Mouse (Mus musculus) embryo, embryonic 9.5 days (tissue): Measurements from ENCODE around the gene Ccdc65.

Source experiments
- DNase-seq: peaks from one replicate; pipeline ENCODE4 v3.0.0-alpha.2; 2017; ENCODE audit errors: extremely low spot score

The Ccdc65 gene

GRCm38 (mm10) chr15:98707766-98708372 is at the start of gene Ccdc65:
Gene Ccdc65 (plus strand): TSS chr15:98708207.
- peak; percentile 74 for DNase-seq

GRCm38 (mm10) chr15:98662198-98662566 is 45.8 kb upstream of the Ccdc65 start:
- DNase-seq = no peak

GRCm38 (mm10) chr15:98662567-98663545 is 45.2 kb upstream of the Ccdc65 start, which contains the start of gene Ddx23:
Gene Ddx23 (minus strand): TSS chr15:98662894.
- peak; percentile 94 for DNase-seq

GRCm38 (mm10) chr15:98664042-98664907 is 43.7 kb upstream of the Ccdc65 start:
- no peak for DNase-seq

GRCm38 (mm10) chr15:98672592-98672991 is 35.4 kb upstream of the Ccdc65 start:
- no peak for DNase-seq

- DNase-seq = no peak
These were observed 34.3 kb upstream of the Ccdc65 start for GRCm38 (mm10) chr15:98673732-98674131.

GRCm38 (mm10) chr15:98674284-98674993 is 33.6 kb upstream of the Ccdc65 start:
- no peak for DNase-seq

- DNase-seq = no peak
These were observed 32.9 kb upstream of the Ccdc65 start for GRCm38 (mm10) chr15:98674994-98675545.

GRCm38 (mm10) chr15:98675634-98676250 is 32.3 kb upstream of the Ccdc65 start:
- DNase-seq = no peak

- no peak for DNase-seq
These were observed 31.5 kb upstream of the Ccdc65 start for GRCm38 (mm10) chr15:98676471-98676870.

- DNase-seq = peak; percentile 81
These were observed 30.9 kb upstream of the Ccdc65 start, which contains the start of gene Rnd1 for GRCm38 (mm10) chr15:98676940-98677728. Gene Rnd1 (minus strand): TSS chr15:98677461.

- no peak for DNase-seq
These were observed 30.0 kb upstream of the Ccdc65 start for GRCm38 (mm10) chr15:98677977-98678376.

GRCm38 (mm10) chr15:98680660-98681059 is 27.3 kb upstream of the Ccdc65 start:
- DNase-seq = no peak

- no peak for DNase-seq
These were observed 26.4 kb upstream of the Ccdc65 start for GRCm38 (mm10) chr15:98681633-98682032.

GRCm38 (mm10) chr15:98683177-98683576 is 24.8 kb upstream of the Ccdc65 start:
- DNase-seq = no peak

- no peak for DNase-seq
These were observed 24.3 kb upstream of the Ccdc65 start for GRCm38 (mm10) chr15:98683746-98684145.

- no peak for DNase-seq
These were observed 22.1 kb upstream of the Ccdc65 start for GRCm38 (mm10) chr15:98685926-98686325.

- DNase-seq = no peak
These were observed 18.3 kb upstream of the Ccdc65 start for GRCm38 (mm10) chr15:98689682-98690081.

GRCm38 (mm10) chr15:98691486-98692147 is 16.4 kb upstream of the Ccdc65 start:
- DNase-seq = peak; percentile 79
